Mouse (Mus musculus): ENCODE measurements around the gene Mecom.

DNA sequence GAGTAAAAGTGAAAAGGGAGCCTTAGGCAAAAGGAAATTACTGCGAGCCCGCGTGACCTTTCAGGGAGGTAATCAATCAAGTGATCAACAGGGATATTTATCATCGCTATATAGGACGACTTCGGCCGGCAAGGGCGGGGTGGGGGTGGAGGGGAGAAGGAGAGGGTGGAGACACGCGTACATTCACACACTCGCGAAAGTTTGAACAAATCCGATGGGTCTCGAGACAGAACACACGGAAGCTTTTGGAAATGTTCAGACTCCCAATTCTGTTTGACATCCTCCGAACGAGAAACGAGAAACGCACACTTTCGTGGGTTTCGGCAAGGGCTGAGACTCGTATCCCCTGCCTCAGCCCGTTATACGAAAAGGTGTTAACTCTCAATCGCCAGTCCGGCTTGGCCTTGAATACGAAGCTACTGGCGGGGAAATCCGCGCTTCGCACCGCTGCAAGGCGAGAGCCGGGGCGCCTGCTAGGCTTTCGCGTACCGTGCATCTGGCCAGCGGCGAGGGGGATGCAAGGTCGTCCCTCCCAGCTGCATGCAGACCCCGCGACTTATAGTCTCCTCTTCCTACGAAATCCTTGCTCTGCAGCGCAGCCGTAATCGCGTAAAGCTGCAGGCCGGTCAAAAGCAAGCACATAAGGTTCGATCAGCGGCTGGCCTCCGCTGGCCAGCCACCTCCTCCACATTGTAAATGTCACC lies 33.6 kb downstream of the Mecom start:
- TF ChIP-seq GATA1 (IDR thresholded peaks at IDR 0.05; ENCODE audit: borderline replicate concordance, low read length) (no peak), FLI1 (IDR thresholded peaks at IDR 0.05; ENCODE audit: low read length) (no peak)
